Mouse (Mus musculus) gastrocnemius, postnatal 36 days (tissue): ENCODE measurements around the gene Pde4b. TPM values are rescaled to one million over a fixed set of nuclear protein-coding genes. Genes with fewer than 3 reads are reported as not detected.

Source experiments
- DNase-seq, 2 experiments: peaks; one replicate each; pipeline ENCODE4 v3.0.0; 2022
- intact Hi-C: fragments of 180-260 bp; cut with DNase I; formaldehyde crosslinking; loops from one replicate; pipeline ENCODE4 v1.15.1; 2025
- total RNA-seq, 2 experiments: library from RNA; stranded (reverse); gene quantifications; 2 replicates each; pipeline ENCODE4 v1.2.3; 2021

Gene Pde4b
- total RNA-seq, 2 experiments from 2014 or later = 41.3 to 44.3 TPM

- DNase-seq = no peak
- intact Hi-C loops = no loop called here
Measured at GRCm38 (mm10) chr4:102172711-102173213, 85.4 kb downstream of the Pde4b start.

- intact Hi-C loops = no loop called here
- DNase-seq = no peak
Measured at GRCm38 (mm10) chr4:102175985-102176384, 88.6 kb downstream of the Pde4b start.

- intact Hi-C loops = no loop called here
Measured at GRCm38 (mm10) chr4:102177258-102177657, 89.9 kb downstream of the Pde4b start.

GRCm38 (mm10) chr4:102186888-102187287, 99.5 kb downstream of the Pde4b start:
- DNase-seq = no peak
- intact Hi-C loops = no loop called here

More at GRCm38 (mm10) chr4:102177258-102177657, 89.9 kb downstream of the Pde4b start:
- DNase-seq = no peak

GRCm38 (mm10) chr4:102197707-102198106, 110.4 kb downstream of the Pde4b start:
- intact Hi-C loops = no loop called here
- no peak for DNase-seq

- DNase-seq = no peak
- intact Hi-C loops = no loop called here
Measured at GRCm38 (mm10) chr4:102209773-102210172, 122.4 kb downstream of the Pde4b start.

- intact Hi-C loops = loop anchor here (2.0 kb wide), 2 partner anchors 252 to 430 kb away; no protein-coding TSS in a partner anchor
- DNase-seq = no peak
Measured at GRCm38 (mm10) chr4:102226700-102227099, 139.4 kb downstream of the Pde4b start.

GRCm38 (mm10) chr4:102228953-102229586, 141.7 kb downstream of the Pde4b start:
- no peak for DNase-seq

GRCm38 (mm10) chr4:102230898-102231297, 143.6 kb downstream of the Pde4b start:
- intact Hi-C loops = no loop called here

More at GRCm38 (mm10) chr4:102228953-102229586, 141.7 kb downstream of the Pde4b start:
- intact Hi-C loops = no loop called here

GRCm38 (mm10) chr4:102233633-102234032, 146.3 kb downstream of the Pde4b start:
- DNase-seq = no peak
- intact Hi-C loops = no loop called here

More at GRCm38 (mm10) chr4:102230898-102231297, 143.6 kb downstream of the Pde4b start:
- DNase-seq = no peak

- DNase-seq = no peak
- intact Hi-C loops = no loop called here
Measured at GRCm38 (mm10) chr4:102235151-102235550, 147.8 kb downstream of the Pde4b start.

GRCm38 (mm10) chr4:102239102-102239501, 151.8 kb downstream of the Pde4b start:
- DNase-seq = no peak
- intact Hi-C loops = no loop called here

- DNase-seq = no peak
- intact Hi-C loops = no loop called here
Measured at GRCm38 (mm10) chr4:102239657-102240390, 152.5 kb downstream of the Pde4b start.

GRCm38 (mm10) chr4:102240754-102241427, 153.5 kb downstream of the Pde4b start:
- no peak for DNase-seq
- intact Hi-C loops = no loop called here

- intact Hi-C loops = no loop called here
- DNase-seq = no peak
Measured at GRCm38 (mm10) chr4:102253994-102254393, 166.7 kb downstream of the Pde4b start.

- no peak for DNase-seq
- intact Hi-C loops = no loop called here
Measured at GRCm38 (mm10) chr4:102254466-102255294, 167.3 kb downstream of the Pde4b start.

- intact Hi-C loops = no loop called here
Measured at GRCm38 (mm10) chr4:102255295-102255670, 167.9 kb downstream of the Pde4b start.

GRCm38 (mm10) chr4:102256170-102256960, 169.0 kb downstream of the Pde4b start:
- no peak for DNase-seq
- intact Hi-C loops = no loop called here

More at GRCm38 (mm10) chr4:102255295-102255670, 167.9 kb downstream of the Pde4b start:
- no peak for DNase-seq

GRCm38 (mm10) chr4:102260216-102260615, 172.9 kb downstream of the Pde4b start:
- intact Hi-C loops = no loop called here
- no peak for DNase-seq
